Mouse (Mus musculus): ENCODE measurements at regions not wholly inside any gene's neighbourhood (a gene's known extent, or its start where the extent isn't known, plus 50 kb on each side); places are given as distances from the start of the nearest gene placed in this dataset.

GRCm38 (mm10) chr13:84953760-84954159 is 235.4 kb upstream of the Ccnh start:
- H3K4me2 ChIP-seq (ENCODE audit: low read depth) = no peak overlapping the region
- H3K9me3 ChIP-seq (ENCODE audit: control insufficient read depth, low read length) = no peaks in the 10 kb centered on the region
- no peaks in the 10 kb centered on the region for H3K27me3 ChIP-seq (ENCODE audit: control insufficient read depth, insufficient read depth, low read length)
- no peak overlapping the region for H3K27ac ChIP-seq (ENCODE audit: low read depth, low read length)
- 73% methylated on average over 1 of the region's 1 CpGs for WGBS
- ATAC-seq (ENCODE audit: insufficient read depth, low FRiP score, low TSS enrichment) = no peak
- H3K4me1 ChIP-seq (ENCODE audit: control insufficient read depth, insufficient read depth, low read length) = no peaks in the 10 kb centered on the region
- H3K9ac ChIP-seq (ENCODE audit: low read length) = no peak overlapping the region
- no peak overlapping the region for H3K4me3 ChIP-seq (ENCODE audit: low read depth, low read length)
- no peaks in the 10 kb centered on the region for H3K36me3 ChIP-seq (ENCODE audit: control insufficient read depth, insufficient read depth, low read length)
- DNase-seq (ENCODE audit: low spot score) = no peak

DNA sequence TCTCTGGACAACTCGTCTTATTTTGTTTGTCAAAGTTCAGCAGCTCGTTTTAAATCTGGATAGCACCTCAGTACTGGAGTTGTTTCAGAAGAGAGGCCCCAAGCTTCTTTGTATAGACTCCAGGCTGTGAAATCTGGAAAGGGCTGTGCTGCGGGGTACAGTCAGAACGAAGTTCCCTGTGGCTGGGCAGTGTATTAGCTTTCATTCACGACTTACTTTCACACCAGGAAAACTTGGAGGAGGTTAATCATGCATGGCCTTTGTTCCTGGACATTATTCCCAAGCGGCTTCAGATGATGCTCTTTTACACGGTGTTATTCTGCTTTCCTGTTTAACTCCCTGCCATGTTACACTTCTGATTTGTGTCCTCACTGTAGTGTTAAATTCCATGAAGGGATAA is 220.3 kb upstream of the Ccnh start:
- no peak overlapping the region for H3K27ac ChIP-seq (ENCODE audit: low read depth, low read length)
- no peak overlapping the region for H3K4me2 ChIP-seq (ENCODE audit: low read depth)
- ATAC-seq (ENCODE audit: insufficient read depth, low FRiP score, low TSS enrichment) = peak; percentile 68; the same call in 1 of the 2 replicates
- no peak overlapping the region for H3K9ac ChIP-seq (ENCODE audit: low read length)
- H3K36me3 ChIP-seq (ENCODE audit: control insufficient read depth, insufficient read depth, low read length) = no peaks in the 10 kb centered on the region
- H3K4me1 ChIP-seq (ENCODE audit: control insufficient read depth, insufficient read depth, low read length) = no peaks in the 10 kb centered on the region
- no peaks in the 10 kb centered on the region for H3K9me3 ChIP-seq (ENCODE audit: control insufficient read depth, low read length)
- no peak overlapping the region for H3K4me3 ChIP-seq (ENCODE audit: low read depth, low read length)
- DNase-seq (ENCODE audit: low spot score) = no peak
- no peaks in the 10 kb centered on the region for H3K27me3 ChIP-seq (ENCODE audit: control insufficient read depth, insufficient read depth, low read length)
- 45% methylated on average over 7 of the region's 7 CpGs for WGBS

Measured in neural tube, embryonic 11.5 days (tissue).